Mouse (Mus musculus) gastrocnemius, postnatal 14 days (tissue): ENCODE data around the gene C5ar2. TPM values are rescaled to one million over a fixed set of nuclear protein-coding genes. Genes with fewer than 3 reads are reported as not detected.
"Not testable (repeated sequence)": the region's sequence is repeated elsewhere in the genome, so short reads cannot be mapped to it uniquely, and the experiment has no call there.

Experiments used
- DNase-seq: peaks from one replicate; pipeline ENCODE4 v3.0.0; 2021; ENCODE audit warnings: mixed read lengths
- intact Hi-C: fragments of 180-260 bp; cut with DNase I; formaldehyde crosslinking; loops from one replicate; pipeline ENCODE4 v1.15.1; 2025; ENCODE audit warnings: low total_unique reads
- long read RNA-seq, 2 experiments: library from polyadenylated mRNA; stranded (forward); transcript quantifications; one replicate each; pipeline ENCODE4 v2.0.0; 2021
- total RNA-seq, 2 experiments: library from RNA; stranded (reverse); gene quantifications; 2 replicates each; pipeline ENCODE4 v1.2.3; 2021

Gene C5ar2
- under 1 TPM; 0.20 to 0.27 TPM for total RNA-seq
- long read RNA-seq, experiment 1: 0 reads
- long read RNA-seq, experiment 2: 0 reads

DNA sequence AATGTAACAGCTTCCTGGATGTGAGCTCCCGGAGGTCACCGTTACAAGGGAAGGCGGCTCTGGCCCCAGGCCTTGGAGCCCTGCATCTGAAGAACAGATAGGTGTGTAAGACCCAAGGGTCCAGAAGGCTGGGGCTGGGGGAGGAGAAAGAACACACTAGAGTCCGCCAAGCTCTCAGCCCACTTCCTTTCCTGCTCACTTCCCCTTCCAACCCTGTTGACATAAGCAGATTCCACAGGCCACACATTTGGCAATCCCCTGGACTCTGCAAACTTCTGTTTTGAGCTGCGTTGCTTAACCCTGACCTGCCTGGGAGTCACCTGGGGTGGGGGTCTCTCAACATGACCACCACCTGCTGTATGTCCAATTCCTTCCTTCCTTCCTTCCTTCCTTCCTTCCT lies at the start of gene C5ar2:
TSS of gene C5ar2 (minus strand) at position 88 of the 400 bp plus-strand sequence.
- intact Hi-C loops: no loop called here

DNA sequence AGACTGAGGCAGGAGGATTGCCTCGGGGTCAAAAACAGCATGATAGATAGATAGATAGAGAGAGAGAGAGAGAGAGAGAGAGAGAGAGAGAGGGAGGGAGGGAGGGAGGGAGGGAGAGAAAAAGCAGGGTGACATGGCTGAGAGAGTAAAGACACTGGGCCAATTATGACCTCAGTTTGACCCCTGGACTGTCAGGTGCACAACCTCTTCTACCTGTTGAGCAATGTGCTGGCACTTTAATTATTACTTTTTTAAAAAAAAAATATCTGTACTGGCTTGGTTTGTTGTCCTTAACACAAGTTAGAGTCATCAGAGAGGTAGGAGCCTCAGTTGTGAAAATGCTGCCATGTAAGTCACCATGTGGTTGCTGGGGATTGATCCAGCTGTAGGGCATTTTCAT lies 43.8 kb upstream of the C5ar2 start:
- intact Hi-C loops: no loop called here
- DNase-seq: no peak

More for the DNA sequence above, at the start of gene C5ar2:
- no peak for DNase-seq

DNA sequence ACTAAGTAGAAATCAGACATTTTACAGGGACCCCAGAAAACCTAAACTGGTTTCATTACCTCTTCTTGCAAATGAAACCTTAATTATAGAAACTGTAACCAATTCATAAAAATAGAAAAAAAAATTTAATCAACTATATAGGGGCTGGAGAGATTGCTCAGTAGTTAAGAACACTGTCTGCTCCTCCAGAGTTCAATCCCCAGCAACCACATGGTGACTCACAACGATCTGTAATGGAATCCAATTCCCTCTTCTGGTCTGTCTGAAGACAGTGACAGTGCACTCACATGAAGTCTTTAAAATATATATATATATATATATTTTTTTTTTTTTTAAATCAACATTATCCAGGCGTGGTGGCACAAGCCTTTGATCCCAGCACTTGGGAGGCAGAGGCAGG lies 43.1 kb upstream of the C5ar2 start:
- DNase-seq: no peak
- intact Hi-C loops: no loop called here

DNA sequence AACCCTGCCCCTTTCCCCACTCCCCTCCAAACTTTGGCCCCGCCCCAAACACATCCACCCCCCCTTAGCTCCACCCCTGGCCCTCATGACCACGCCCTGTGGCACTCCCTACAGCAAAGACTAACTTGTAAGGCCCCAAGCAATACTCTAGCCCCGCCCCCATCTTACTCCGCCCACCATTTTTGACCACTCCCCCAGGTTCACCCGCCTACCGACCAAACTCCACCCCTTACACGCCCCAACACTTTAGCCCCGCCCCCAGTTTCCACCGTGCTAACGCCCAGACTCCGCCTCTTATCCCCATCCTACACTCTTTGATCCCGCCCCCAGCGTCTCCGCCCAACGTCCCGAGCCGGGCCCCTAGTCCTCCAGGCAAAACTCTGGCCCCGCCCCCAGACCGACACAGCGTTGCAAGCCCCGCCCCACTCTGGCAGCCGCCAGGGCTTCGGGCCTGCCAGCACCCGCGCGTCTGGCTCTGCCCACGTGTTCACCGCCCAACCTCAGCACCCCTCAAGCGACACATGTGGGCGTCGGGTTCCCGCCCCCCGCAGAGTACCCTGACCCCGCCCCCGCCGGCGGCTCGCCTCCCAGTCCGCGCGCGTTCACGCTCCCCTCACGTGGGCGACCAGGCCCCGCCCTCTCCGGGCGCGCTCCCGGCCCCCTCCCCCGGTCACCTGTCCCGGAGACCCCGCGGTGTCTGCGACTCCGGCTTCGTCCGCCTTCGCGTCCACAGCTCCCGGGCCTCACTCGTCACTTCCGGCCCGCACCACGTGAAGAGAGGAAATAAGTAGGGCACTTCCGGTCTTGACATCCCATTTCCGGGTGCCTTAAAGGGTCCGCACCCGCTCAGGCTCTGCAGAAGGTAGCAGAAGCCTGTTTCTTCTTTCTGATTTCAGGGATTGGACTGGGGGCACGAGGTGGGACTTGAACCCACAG lies 42.3 kb upstream of the C5ar2 start, which contains the start of gene Ccdc9:
TSS of gene Ccdc9 (minus strand) at position 770 of the 936 bp plus-strand sequence.
- peak; percentile 100 for DNase-seq
- intact Hi-C loops: no loop called here

DNA sequence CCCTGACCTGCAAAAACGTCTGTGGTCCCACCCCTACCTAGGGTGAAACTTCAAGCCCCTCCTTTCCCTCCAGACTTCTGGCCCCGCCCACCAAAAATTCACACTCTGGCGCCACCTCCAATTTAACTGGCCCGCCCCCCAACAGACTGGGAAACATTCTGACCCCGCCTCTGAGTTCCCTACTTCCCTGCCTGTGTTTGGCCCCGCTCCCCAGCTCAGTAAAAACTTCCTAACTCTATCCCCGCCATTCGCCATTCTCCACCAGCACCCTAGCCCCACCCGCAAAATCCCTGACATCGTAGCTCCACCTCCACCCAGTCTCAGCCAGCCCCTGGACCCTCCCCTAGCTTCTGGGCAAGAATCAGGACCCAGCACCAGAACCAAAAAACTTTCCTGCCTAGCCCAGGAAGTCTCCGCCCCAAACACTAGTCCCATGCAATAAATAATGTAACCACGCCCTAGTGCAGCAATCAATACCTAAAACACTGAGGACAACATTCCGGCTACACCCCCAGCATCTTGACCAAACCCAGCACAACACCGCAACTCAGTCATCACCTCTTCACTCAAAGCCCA lies 41.6 kb upstream of the C5ar2 start:
- intact Hi-C loops: no loop called here
- peak; percentile 80 for DNase-seq

DNA sequence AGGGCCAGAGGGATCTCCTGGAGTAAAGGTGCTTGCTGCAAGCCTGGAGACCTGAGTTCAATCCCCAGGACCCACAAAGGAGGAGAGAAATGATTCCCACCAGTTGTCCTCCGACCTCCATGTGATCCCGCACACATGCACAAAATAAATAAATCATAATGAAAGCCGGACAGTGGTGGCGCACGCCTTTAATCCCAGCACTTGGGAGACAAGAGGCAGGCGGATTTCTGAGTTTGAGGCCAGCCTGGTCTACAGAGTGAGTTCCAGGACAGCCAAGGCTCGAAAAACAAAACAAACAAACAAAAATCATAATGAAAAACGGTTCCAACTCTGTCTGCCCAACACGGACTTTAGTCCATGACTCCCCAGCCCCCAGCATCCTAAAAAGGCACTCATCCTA lies 41.0 kb upstream of the C5ar2 start:
- intact Hi-C loops: no loop called here
- DNase-seq: no peak

DNA sequence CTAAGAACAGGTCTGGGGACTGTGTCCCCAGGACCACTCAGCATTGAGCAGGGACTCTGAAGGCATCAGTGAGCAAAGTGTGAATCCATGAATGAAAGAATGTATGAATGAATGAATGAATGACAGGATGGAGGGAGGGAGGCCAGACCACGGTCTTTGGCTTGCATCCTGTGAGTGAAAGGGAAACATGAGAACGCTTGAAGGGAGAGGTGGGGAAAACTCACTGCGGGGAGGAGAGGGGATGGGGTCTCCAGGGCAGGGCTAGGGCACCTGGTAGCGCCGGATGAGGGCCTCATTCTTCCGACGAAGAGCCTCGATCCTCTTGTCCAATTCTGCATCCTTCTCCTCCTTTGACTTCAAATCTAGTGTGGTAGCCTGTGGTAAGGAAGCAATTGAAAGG lies 40.0 kb upstream of the C5ar2 start:
- intact Hi-C loops: no loop called here

DNA sequence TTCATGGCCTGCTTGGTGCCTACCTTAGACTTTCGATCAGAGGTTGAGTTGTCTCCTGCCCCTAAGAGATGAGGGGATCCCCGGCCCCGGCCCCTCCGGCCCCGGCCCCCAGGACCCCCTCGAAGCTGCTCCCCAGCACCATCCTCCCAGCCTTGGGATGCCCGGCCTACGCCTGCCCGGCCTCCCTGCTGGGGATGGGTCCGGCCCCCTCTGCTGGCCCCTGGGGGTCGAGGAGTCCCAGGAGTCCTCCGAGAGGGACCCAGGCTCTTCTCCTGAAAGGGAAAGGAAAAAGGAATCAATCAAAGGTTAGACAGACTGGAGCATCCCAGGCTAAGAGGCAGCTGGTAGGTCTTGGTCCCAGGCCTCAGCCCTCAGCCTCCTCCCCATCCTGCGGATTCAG lies 38.4 kb upstream of the C5ar2 start:
- DNase-seq: no peak
- intact Hi-C loops: no loop called here

More for the DNA sequence above, 40.0 kb upstream of the C5ar2 start:
- DNase-seq: no peak

DNA sequence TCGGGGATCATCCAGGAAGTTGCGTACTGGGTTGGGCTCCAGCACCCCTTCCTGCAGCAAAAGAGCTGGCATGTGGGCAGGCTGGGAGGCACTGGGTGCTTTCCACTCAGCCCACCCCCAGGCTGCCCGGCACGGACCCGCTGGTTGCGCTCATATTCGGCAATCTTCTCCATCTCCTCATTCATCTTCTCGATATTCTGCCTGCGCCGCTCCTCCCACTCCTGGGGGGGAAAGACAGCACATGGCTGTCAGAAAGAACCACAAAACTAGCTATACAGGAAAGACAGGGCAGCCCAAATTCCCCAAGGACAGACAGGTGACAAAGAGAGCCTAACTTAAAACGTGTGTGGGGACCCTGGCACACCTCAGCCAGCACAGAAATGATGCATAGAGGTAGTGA lies 36.8 kb upstream of the C5ar2 start:
- intact Hi-C loops: no loop called here
- DNase-seq: no peak

DNA sequence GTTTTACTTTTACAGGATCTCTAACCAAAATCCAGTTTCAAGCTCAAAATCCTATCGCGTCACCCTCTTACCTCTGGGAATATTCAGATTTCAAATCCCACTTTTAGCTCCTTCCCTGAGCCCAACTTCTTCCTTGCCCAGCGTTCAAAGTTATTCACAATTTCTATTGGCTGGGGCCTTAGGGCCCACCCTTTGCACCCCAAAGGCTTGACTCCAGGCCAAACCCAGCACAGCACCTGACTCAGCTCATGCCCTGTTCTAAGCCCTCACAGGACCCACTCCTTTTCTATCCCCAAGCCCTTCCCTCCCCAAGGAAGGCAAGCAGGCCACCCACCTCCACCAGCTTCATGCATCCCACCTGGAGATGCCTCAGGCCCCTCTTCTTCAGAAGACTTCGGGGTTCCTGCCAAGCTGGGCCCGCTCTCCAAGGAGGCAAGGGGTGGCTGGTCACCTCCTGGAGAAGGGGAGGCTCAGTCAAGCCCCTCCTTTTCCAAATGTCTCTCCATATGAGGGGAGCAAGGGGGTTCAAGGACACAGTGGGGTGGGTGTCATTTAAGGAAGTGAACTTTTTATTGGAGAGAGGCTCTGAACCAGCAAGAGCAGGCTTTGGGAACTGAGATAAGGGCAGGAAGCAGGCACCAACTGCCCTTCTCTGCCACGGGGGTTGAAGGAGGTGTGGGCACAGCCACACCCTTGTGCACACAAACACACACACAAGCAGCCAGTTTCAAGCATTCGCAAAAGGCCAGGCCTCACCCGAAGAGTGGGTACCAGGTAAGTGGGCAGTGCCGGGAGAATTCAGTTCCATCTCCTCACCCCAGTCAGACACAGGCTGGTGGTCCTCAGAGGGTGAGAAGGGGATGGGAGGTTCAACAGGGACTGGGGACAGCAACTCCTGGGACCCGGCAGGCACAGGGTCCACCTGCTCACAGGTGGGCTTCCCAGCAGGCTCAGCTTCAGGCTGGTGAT lies 31.3 kb upstream of the C5ar2 start:
- no peak for DNase-seq
- intact Hi-C loops: no loop called here

DNA sequence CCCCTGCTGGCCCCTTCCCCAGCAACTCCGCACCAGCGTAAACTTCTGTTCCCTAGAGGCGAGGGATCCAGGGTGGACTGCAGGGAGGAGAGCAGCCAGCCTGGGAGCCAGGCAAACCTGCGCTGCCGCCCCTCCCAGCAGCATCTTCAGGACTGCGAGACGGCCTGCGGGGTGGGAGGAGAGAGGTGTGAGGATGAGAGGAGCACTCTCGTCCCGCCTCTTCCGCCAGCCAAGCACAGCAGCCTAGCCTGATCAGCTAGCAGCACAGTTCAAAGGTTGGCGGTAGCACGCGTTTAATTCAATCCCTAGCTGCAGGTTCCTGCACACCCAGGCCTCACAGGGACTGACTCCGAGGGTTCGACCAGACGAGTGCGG lies 29.8 kb upstream of the C5ar2 start:
- peak; percentile 67 for DNase-seq
- intact Hi-C loops: no loop called here

DNA sequence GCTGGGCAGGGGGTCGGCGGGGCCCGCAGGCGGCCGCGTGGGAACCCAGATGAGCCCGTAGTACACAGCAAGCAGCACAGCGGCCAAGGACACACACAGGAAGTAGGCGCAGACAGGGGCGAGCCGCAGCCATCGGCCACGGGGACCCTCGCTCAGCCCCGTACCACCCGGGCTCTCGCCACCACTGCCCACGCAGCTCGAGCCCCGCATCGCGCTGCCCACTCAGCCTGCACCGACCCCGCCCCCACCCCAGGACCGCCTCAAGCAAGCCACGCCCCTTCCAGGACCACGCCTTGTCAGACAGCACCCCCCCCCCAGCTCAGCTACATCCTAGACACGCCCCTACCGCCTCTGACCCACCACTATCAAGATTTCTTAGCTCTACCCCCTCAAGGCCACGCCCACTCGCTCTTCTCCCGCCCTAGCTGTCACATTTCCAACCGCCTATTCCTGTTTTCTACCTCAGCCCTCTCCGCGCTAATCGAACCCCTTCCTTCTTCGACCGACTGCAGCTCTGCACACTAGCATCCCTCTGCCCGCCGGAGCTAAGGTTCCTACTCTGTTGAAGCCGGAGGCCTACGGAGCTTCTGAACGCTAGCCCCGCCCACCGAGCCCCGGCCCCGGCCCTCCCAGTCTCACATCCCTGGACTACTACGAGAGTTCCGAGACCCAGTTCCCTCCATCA lies 29.3 kb upstream of the C5ar2 start, which contains the start of gene Inafm1:
TSS of gene Inafm1 (minus strand) at position 537 of the 685 bp plus-strand sequence.
- intact Hi-C loops: no loop called here
- DNase-seq: peak; percentile 88

DNA sequence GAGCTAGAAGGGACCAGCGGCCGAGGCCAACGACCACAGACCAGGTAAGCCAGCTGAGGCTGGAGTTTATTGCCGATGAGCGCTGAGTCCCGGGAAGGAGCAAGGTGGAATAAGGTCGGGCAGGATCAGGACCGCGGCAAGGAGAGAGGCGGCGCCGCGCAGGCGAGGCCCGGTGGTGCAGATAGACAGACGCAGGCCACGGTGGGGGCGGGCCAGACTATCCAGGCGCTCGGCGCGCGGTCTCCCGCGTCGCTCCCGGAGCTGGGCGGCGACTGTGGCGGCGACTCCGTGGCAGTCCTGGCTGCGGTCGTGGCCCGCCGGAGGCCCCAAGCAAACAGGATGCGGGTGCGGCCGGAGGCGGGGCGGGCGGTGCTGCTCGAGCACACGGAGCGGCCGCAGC lies 28.7 kb upstream of the C5ar2 start:
- intact Hi-C loops: no loop called here
- peak; percentile 75 for DNase-seq

DNA sequence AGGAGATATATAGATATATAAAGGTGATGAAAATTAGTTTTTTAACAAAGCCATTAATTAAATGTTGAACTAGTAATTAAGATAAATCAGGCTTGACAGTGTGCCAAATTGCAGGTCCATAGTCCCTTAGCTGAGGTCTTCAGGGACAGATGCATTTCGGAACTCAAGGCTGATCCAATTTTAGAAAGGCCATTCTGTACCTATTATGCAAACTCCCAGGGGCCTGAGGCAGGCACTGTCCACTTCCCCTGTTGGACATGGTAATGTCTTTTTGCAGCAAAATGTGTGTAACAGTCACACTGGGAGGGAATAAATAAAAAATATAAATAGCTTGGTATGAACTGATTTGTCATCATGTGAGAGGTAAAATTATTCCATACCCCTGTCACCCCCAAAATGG lies 27.2 kb upstream of the C5ar2 start:
- DNase-seq: no peak

DNA sequence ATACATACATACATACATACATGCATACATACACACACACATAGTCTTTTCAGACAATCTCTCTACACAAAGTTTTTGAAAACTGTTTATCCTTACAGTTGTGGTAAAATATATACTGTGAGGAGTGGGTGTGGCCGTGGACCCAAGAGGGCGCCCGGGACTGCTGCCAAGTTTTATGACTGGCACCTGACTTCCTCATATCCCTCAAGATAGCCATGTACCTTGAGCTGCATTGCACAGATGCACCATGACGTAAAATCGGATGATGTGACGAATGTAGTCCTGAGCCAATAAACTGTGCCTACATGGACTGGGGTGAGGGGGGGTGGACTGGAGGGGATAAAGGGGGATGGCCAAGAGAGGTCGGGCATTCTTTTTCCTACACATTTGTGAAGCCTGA lies 22.6 kb upstream of the C5ar2 start:
- intact Hi-C loops, DNase-seq: not testable (repeated sequence)

More for the DNA sequence above, 27.2 kb upstream of the C5ar2 start:
- intact Hi-C loops: no loop called here

DNA sequence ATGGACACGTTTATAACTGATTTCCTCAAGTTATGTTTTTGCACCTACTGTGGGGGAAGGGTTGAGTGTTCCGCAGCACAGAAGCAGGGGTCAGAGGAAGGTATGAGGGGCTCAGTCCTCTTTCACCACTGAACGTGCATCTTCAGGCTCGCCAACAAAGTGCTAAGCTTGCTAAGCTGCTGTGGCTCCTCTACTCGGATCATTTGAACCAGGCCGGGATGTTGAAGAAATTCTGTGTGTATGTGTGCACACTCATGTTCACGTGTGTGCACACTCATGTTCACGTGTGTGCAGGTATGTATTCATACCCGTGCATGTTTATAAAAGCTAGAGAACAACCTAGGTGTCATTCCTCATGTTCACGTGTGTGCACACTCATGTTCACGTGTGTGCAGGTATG lies 21.9 kb upstream of the C5ar2 start:
- no peak for DNase-seq
- intact Hi-C loops: no loop called here

DNA sequence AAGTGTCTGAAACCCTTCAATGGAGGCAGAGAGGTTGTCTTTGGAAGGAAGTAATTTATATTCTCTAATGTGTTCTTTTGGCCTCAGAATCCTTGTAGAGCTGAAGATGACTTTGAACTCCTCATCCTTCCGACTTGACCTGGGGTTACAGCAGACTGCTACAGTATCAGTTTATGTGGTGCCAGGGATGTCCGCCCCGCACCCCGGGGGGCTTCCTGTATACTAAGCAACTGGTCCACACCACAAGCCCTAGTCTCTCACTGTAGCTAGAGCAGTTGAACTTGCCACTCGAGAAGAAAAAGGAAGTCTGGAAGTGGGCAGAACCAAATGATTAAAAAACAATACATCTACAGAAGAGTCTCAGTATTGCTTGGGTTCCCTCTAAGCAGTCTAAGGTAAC lies 19.9 kb upstream of the C5ar2 start:
- intact Hi-C loops: loop anchor here (2.0 kb wide), 1 partner anchor 71 kb away; no protein-coding TSS in a partner anchor
- no peak for DNase-seq

DNA sequence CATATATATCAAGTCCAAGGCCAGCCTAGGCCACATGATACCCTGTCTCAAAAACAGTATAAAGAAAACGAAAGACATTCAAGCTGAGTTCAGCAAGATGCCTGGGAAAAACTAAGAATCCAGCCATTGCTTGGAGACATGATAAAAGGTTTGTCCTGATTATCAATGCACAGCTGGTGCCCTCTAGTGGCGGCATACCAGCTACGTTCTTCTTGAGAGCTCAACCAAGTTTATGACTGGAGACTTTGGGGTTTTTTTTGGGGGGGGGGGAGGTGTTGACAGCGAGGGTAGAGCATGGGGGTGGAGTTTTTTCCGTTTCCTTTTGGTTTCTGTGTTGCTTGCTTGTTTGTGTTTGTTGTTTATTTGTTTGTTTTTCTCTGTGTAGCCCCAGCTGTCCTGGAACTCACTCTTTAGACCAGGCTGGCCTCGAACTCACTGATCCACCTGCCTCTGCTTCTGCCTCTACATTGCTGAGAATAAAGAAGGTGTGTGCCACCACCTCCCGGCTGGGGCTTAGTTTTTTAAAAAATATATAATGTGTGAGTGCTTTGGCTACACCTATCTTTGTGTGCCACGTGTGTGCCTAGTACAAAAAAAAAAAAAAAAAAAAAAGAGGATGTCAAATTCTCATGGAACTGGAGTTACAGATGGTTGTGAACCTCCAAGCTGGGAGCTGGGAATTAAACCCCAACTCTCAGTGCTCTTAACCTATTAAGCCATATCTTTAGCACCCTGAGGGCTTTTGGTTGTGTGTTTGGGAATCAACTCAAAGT lies 19.2 kb upstream of the C5ar2 start:
- DNase-seq: peak; percentile 81
- intact Hi-C loops: loop anchor here (2.0 kb wide), 1 partner anchor 70 kb away; no protein-coding TSS in a partner anchor
